Mouse (Mus musculus): ENCODE measurements at regions not wholly inside any gene's neighbourhood (a gene's known extent, or its start where the extent isn't known, plus 50 kb on each side); places are given as distances from the start of the nearest gene placed in this dataset.

DNA sequence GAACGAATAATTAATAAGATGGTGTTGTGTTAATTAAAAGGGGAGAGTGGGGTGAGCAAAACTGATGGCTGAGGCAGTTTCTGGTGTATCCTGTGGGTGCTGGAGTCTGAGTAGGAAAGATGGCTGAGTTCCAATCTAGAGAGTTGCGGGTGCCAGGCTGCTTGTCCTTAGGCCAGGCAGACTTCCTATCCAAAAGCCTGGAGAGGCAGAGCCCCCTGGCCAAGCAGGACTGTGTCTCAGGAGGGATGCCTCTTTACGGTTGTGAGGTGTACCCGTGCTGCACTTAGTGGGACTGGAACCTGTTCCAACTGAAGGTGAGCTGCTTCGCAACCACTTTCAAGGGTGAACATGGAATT is 836.3 kb upstream of the Lrrc6 start:
- TF ChIP-seq POLR2A (IDR thresholded peaks at IDR 0.05; ENCODE audit: borderline replicate concordance, extremely low read depth, low read depth, low read length) = no peak
- TF ChIP-seq CTCF (IDR thresholded peaks at IDR 0.05; ENCODE audit: insufficient read depth, low read length) = no peak

Data from lung, adult 2 months (tissue).